Mouse (Mus musculus): Measurements from ENCODE around the gene Ccdc22. TPM values are rescaled to one million over a fixed set of nuclear protein-coding genes. Genes with fewer than 3 reads are reported as not detected.

Gene Ccdc22
- polyA plus RNA-seq, 1 experiment, result 37.0 TPM

DNA sequence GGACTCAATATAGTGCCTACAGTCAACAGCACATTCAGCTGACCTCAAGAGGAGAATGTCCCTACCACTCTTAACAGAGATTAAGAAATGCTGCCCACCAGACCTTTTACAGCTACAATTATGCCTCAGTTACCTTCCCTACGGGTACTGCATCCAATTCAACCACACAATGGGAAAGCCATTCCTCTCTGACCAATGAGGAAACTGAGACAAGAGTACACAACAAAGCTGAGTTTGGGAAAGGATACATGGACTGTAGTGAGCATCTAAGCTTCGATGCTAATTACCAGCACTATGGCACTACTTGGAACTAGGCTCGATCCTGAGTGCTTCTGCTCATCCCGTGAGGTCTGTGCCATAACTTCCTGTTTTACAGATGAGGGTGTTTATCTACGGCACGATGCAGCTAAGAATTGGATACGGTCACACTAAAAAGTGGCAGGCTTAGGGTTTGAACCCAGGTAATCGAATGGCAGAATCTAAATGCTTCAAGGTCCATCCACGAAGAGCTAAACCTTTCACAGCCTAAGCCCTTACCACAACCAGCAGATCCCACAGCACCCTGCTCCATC is 33.7 kb downstream of the Ccdc22 start:
- Histone ChIP-seq H3K4me1 (ENCODE audit: control insufficient read depth, insufficient read depth, low read length) (no peaks in the 10 kb centered on the region; the same call in none of the 2 replicates), H3K27ac (ENCODE audit: control insufficient read depth, insufficient read depth, low read depth, low read length, poor library complexity) (no peak overlapping the region), H3K4me3 (replicated peaks; ENCODE audit: control insufficient read depth, low read depth, low read length) (no peak overlapping the region)
- 64% methylated on average over 9 of the region's 9 CpGs for WGBS
- TF ChIP-seq CTCF (IDR thresholded peaks at IDR 0.05; ENCODE audit: control insufficient read depth, insufficient read depth, low read length) (no peak), POLR2A (IDR thresholded peaks at IDR 0.05; ENCODE audit: borderline replicate concordance, control insufficient read depth, low read depth, low read length) (no peak)

DNA sequence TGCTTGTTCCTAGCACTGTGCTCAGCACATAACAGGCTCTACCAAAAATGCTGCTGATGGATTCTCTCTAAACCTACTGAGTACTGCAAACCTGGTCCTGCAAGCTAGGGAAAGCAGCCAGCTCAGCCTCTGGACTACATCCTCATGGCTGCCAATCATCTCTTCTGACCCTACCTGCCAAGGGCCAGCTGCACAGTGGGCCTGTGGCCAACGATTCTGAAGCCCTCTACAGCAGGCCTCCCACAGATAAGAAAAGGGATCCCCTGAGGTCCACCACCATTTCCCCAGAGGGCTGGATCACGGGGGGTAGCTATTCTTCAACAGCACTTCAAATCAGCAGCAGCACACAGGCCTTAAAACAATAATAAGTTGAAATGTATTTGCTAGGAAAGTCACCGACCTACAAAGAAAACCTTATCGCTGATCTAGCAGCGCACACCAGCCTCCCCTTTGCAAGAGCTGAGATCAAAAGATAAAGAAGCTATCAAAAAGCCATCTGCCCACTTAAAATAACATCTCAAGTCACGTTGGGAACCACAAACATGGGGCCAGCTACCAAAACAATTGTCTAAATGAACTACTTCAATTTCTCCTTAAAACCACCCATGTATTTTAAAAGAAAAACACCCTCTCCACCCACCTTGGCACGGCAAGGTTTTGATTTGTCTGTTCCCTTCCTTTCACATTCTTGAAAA is 34.7 kb downstream of the Ccdc22 start:
- Histone ChIP-seq H3K27ac (ENCODE audit: control insufficient read depth, insufficient read depth, low read depth, low read length, poor library complexity) (no peak overlapping the region), H3K4me3 (replicated peaks; ENCODE audit: control insufficient read depth, low read depth, low read length) (no peak overlapping the region), H3K4me1 (ENCODE audit: control insufficient read depth, insufficient read depth, low read length) (no peaks in the 10 kb centered on the region; the same call in none of the 2 replicates)
- WGBS, result 37% methylated on average over 7 of the region's 7 CpGs
- TF ChIP-seq CTCF (IDR thresholded peaks at IDR 0.05; ENCODE audit: control insufficient read depth, insufficient read depth, low read length) (no peak), POLR2A (IDR thresholded peaks at IDR 0.05; ENCODE audit: borderline replicate concordance, control insufficient read depth, low read depth, low read length) (no peak)

DNA sequence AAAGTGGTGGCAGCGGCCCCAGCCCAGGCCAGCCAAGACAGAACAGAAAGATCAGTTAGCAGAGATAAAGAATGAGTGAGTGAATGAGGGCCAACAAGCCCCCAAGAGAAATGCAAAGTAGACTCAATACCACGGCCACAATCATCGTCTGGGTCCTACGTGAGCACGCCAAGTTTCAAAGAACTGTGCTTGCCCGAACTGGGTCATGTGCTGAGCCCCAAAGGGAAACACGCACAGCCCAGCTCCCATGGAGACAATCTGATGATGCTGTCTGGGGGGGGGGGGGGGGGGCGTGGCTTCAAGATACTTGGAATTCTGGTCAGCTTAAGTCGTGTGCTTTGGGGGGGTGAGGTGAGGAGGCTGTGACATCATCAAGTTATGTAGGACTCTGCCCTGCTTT is 37.8 kb downstream of the Ccdc22 start:
- TF ChIP-seq CTCF (IDR thresholded peaks at IDR 0.05; ENCODE audit: control insufficient read depth, insufficient read depth, low read length) (no peak), POLR2A (IDR thresholded peaks at IDR 0.05; ENCODE audit: borderline replicate concordance, control insufficient read depth, low read depth, low read length) (no peak)
- Histone ChIP-seq H3K4me1 (ENCODE audit: control insufficient read depth, insufficient read depth, low read length) (no peaks in the 10 kb centered on the region; the same call in 1 of the 2 replicates), H3K4me3 (replicated peaks; ENCODE audit: control insufficient read depth, low read depth, low read length) (no peak overlapping the region), H3K27ac (ENCODE audit: control insufficient read depth, insufficient read depth, low read depth, low read length, poor library complexity) (no peak overlapping the region)
- 72% methylated on average over 9 of the region's 9 CpGs for WGBS

DNA sequence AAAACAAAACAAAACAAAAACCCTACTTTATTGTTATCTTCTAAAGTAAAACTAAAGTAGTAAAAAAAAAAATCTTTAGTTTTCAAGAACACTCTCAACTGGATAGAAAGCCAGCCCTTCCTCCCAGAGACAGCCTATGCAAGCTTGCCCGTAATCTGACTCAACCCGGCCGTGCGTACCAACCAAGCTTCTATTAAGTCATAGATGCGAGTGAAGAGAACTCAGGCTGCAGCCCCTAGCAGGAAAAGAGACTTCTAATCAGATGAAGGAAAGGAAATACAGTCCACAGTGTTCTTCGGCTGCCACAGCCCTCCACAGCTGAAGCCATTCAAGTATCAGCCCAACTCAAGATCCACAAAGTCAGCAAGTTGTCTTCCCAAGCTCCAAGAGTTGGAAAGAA is 39.0 kb downstream of the Ccdc22 start:
- WGBS, result 38% methylated on average over 6 of the region's 6 CpGs
- no peaks in the 10 kb centered on the region for H3K4me1 ChIP-seq (ENCODE audit: control insufficient read depth, insufficient read depth, low read length)
- no peak overlapping the region for H3K4me3 ChIP-seq (replicated peaks; ENCODE audit: control insufficient read depth, low read depth, low read length)
- TF ChIP-seq CTCF (IDR thresholded peaks at IDR 0.05; ENCODE audit: control insufficient read depth, insufficient read depth, low read length) (no peak), POLR2A (IDR thresholded peaks at IDR 0.05; ENCODE audit: borderline replicate concordance, control insufficient read depth, low read depth, low read length) (no peak)
- H3K27ac ChIP-seq (ENCODE audit: control insufficient read depth, insufficient read depth, low read depth, low read length, poor library complexity), result no peak overlapping the region

DNA sequence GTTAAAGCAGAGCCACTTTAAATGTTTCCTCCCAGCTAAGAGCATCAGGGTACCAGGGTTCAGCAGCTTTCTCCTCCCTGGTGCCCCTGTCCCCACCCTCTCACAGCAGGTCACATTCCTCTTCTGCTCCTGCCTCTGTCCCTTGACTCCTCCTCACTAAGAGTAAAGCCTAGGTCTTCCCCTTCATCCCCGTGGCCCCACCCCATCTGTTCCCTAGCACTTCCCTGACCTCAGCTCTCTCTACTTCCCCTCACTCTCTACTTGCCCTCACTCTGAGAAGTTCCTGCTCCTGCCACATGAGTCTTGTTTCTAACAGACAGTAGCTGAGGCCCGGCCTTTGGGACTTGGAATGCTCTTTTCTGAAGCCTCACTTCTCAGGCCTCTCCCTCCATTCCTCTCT is 42.2 kb downstream of the Ccdc22 start:
- WGBS, result 3% methylated on average over 2 of the region's 2 CpGs
- TF ChIP-seq CTCF (IDR thresholded peaks at IDR 0.05; ENCODE audit: control insufficient read depth, insufficient read depth, low read length), result no peak
- no peak for TF ChIP-seq POLR2A (IDR thresholded peaks at IDR 0.05; ENCODE audit: borderline replicate concordance, control insufficient read depth, low read depth, low read length)
- Histone ChIP-seq H3K4me1 (ENCODE audit: control insufficient read depth, insufficient read depth, low read length) (no peaks in the 10 kb centered on the region), H3K4me3 (replicated peaks; ENCODE audit: control insufficient read depth, low read depth, low read length) (no peak overlapping the region), H3K27ac (ENCODE audit: control insufficient read depth, insufficient read depth, low read depth, low read length, poor library complexity) (no peak overlapping the region)

DNA sequence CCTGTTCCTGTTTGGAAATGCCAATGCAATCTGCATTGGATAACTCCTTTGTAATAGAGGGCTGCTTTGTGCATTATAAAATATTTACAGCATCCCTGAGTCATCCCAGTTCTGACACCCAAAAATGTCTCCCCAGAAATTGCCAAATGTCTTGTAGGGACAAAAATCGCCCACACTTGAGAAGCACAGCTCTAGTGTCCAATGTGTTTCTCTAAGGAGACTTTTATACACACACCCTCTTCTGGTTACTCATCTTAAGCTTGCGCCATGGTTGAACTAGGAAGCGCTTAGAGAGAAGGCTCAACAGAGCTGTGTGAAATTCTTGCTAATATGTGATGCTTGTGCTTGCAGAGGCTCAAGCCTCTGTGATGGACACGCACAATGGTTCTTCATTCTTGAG is 51.8 kb downstream of the Ccdc22 start:
- Histone ChIP-seq H3K4me1 (ENCODE audit: control insufficient read depth, insufficient read depth, low read length) (no peaks in the 10 kb centered on the region; the same call in 1 of the 2 replicates), H3K27ac (ENCODE audit: control insufficient read depth, insufficient read depth, low read depth, low read length, poor library complexity) (no peak overlapping the region), H3K4me3 (replicated peaks; ENCODE audit: control insufficient read depth, low read depth, low read length) (no peak overlapping the region)
- no peak for TF ChIP-seq CTCF (IDR thresholded peaks at IDR 0.05; ENCODE audit: control insufficient read depth, insufficient read depth, low read length)
- TF ChIP-seq POLR2A (IDR thresholded peaks at IDR 0.05; ENCODE audit: borderline replicate concordance, control insufficient read depth, low read depth, low read length), result no peak
- WGBS, result 89% methylated on average over 4 of the region's 4 CpGs

Other genes starting within 250 kb of the Ccdc22 start
- 1.0 TPM in 1 of 2 replicates, not detected in the other for gene Usp27x, start 229.7 kb downstream of the Ccdc22 start, polyA plus RNA-seq (2011; ENCODE audit: insufficient read depth, insufficient read length, low replicate concordance, missing spikeins)
- gene Foxp3, start 31.9 kb downstream of the Ccdc22 start, polyA plus RNA-seq (2011; ENCODE audit: insufficient read depth, insufficient read length, low replicate concordance, missing spikeins), result 1.2 TPM in 1 of 2 replicates, not detected in the other
- 0.43 TPM in 1 of 2 replicates, not detected in the other for gene Ppp1r3f, start 31.2 kb downstream of the Ccdc22 start, polyA plus RNA-seq (2011; ENCODE audit: insufficient read depth, insufficient read length, low replicate concordance, missing spikeins)
- 0.22 and 0.32 TPM in 2 replicates for gene Cacna1f, start 1.6 kb upstream of the Ccdc22 start, polyA plus RNA-seq (2011; ENCODE audit: insufficient read depth, insufficient read length, low replicate concordance, missing spikeins)
- gene Syp, start 33.0 kb upstream of the Ccdc22 start, polyA plus RNA-seq (2011; ENCODE audit: insufficient read depth, insufficient read length, low replicate concordance, missing spikeins), result 0.50 and 1.9 TPM in 2 replicates
- 10.7 and 22.4 TPM in 2 replicates for gene Prickle3, start 51.7 kb upstream of the Ccdc22 start, polyA plus RNA-seq (2011; ENCODE audit: insufficient read depth, insufficient read length, low replicate concordance, missing spikeins)
- gene Plp2, start 65.9 kb upstream of the Ccdc22 start, polyA plus RNA-seq (2011; ENCODE audit: insufficient read depth, insufficient read length, low replicate concordance, missing spikeins), result 5.3 and 33.2 TPM in 2 replicates
- gene Magix, start 75.7 kb upstream of the Ccdc22 start, polyA plus RNA-seq (2011; ENCODE audit: insufficient read depth, insufficient read length, low replicate concordance, missing spikeins), result not detected in 2 replicates
- 17.6 and 19.1 TPM in 2 replicates for gene Gpkow, start 91.6 kb upstream of the Ccdc22 start, polyA plus RNA-seq (2011; ENCODE audit: insufficient read depth, insufficient read length, low replicate concordance, missing spikeins)
- 54.7 and 91.1 TPM in 2 replicates for gene Wdr45, start 108.8 kb upstream of the Ccdc22 start, polyA plus RNA-seq (2011; ENCODE audit: insufficient read depth, insufficient read length, low replicate concordance, missing spikeins)
- gene Gm45208, start 116.7 kb upstream of the Ccdc22 start, polyA plus RNA-seq (2011; ENCODE audit: insufficient read depth, insufficient read length, low replicate concordance, missing spikeins), result not detected in 2 replicates
- gene Praf2, start 122.9 kb upstream of the Ccdc22 start, polyA plus RNA-seq (2011; ENCODE audit: insufficient read depth, insufficient read length, low replicate concordance, missing spikeins), result 3.9 and 9.5 TPM in 2 replicates
- 0.36 and 1.4 TPM in 2 replicates for gene Ccdc120, start 145.4 kb upstream of the Ccdc22 start, polyA plus RNA-seq (2011; ENCODE audit: insufficient read depth, insufficient read length, low replicate concordance, missing spikeins)
- 15.5 and 22.3 TPM in 2 replicates for gene Tfe3, start 157.0 kb upstream of the Ccdc22 start, polyA plus RNA-seq (2011; ENCODE audit: insufficient read depth, insufficient read length, low replicate concordance, missing spikeins)
- gene Gripap1, start 184.2 kb upstream of the Ccdc22 start, polyA plus RNA-seq (2011; ENCODE audit: insufficient read depth, insufficient read length, low replicate concordance, missing spikeins), result 95.0 and 184 TPM in 2 replicates
- 2.2 and 4.8 TPM in 2 replicates for gene Kcnd1, start 216.8 kb upstream of the Ccdc22 start, polyA plus RNA-seq (2011; ENCODE audit: insufficient read depth, insufficient read length, low replicate concordance, missing spikeins)
- gene Otud5, start 235.8 kb upstream of the Ccdc22 start, polyA plus RNA-seq (2011; ENCODE audit: insufficient read depth, insufficient read length, low replicate concordance, missing spikeins), result 124 and 222 TPM in 2 replicates